Mouse (Mus musculus) kidney, adult 2 months (tissue): ENCODE measurements around the gene Ppef1.

Experiments
- CTCF ChIP-seq: fragments of 200-500 bp; conservative IDR thresholded peaks from 2 replicates; pipeline ENCODE4 v1.5.1; 2011; ENCODE audit warnings: low read depth, mild to moderate bottlenecking, control low read depth, low read length, moderate library complexity, mixed read lengths; ENCODE audit not compliant: insufficient read depth, insufficient read length
- POLR2A ChIP-seq: fragments of 200-500 bp; IDR thresholded peaks from one replicate; pipeline ENCODE4 v1.6.1; 2011; ENCODE audit warnings: low read depth, low read length, control low read depth

- TF ChIP-seq CTCF (no peak), POLR2A (no peak)
These were observed 124.5 kb downstream of the Ppef1 start for GRCm38 (mm10) chrX:160610882-160611644.
